Mouse (Mus musculus): ENCODE results near the gene Tor3a. TPM values are rescaled to one million over a fixed set of nuclear protein-coding genes. Genes with fewer than 3 reads are reported as not detected.
A peak's percentile ranks its signal among the peaks of the same experiment; 100 is the strongest.

The Tor3a gene
- polyA plus RNA-seq, 1 experiment: 12.7 TPM

GRCm38 (mm10) chr1:156605940-156606339 lies 68.2 kb downstream of the Tor3a start:
- H3K36me3 ChIP-seq (ENCODE audit: control insufficient read depth, insufficient read depth, low read length): no peaks in the 10 kb centered on the region
- no peak for TF ChIP-seq CTCF (conservative IDR thresholded peaks at IDR 0.05; ENCODE audit: insufficient read depth, insufficient read length, low read depth, low read length)
- no peak for TF ChIP-seq POLR2A (IDR thresholded peaks at IDR 0.05; ENCODE audit: low read depth, low read length)
- no peak overlapping the region for H3K27ac ChIP-seq (ENCODE audit: insufficient read depth, low read depth, low read length)
- DNase-seq: no peak
- 51% methylated on average over 2 of the region's 2 CpGs for WGBS
- H3K4me3 ChIP-seq (ENCODE audit: insufficient read depth, low read depth, low read length): no peak overlapping the region
- H3K27me3 ChIP-seq (replicated peaks; ENCODE audit: control insufficient read depth, insufficient read depth, low read length): no peaks in the 10 kb centered on the region
- peaks cover 8% of the 10 kb centered on the region; the same call in 1 of the 2 replicates for H3K4me1 ChIP-seq (ENCODE audit: control insufficient read depth, insufficient read depth, low read length)

- DNase-seq: peak; percentile 55
- 58% methylated on average over 12 of the region's 12 CpGs for WGBS
- Histone ChIP-seq H3K36me3 (ENCODE audit: control insufficient read depth, insufficient read depth, low read length) (no peaks in the 10 kb centered on the region), H3K4me3 (ENCODE audit: insufficient read depth, low read depth, low read length) (no peak overlapping the region), H3K27me3 (replicated peaks; ENCODE audit: control insufficient read depth, insufficient read depth, low read length) (no peaks in the 10 kb centered on the region), H3K4me1 (ENCODE audit: control insufficient read depth, insufficient read depth, low read length) (peaks cover 8% of the 10 kb centered on the region; the same call in 1 of the 2 replicates), H3K27ac (ENCODE audit: insufficient read depth, low read depth, low read length) (no peak overlapping the region)
- TF ChIP-seq CTCF (conservative IDR thresholded peaks at IDR 0.05; ENCODE audit: insufficient read depth, insufficient read length, low read depth, low read length) (no peak), POLR2A (IDR thresholded peaks at IDR 0.05; ENCODE audit: low read depth, low read length) (no peak)
Observed at GRCm38 (mm10) chr1:156605094-156605866, 68.9 kb downstream of the Tor3a start.

Other genes with a start within 250 kb of the Tor3a start
- 21.8 and 22.3 TPM in 2 replicates for gene Soat1, start 200.0 kb downstream of the Tor3a start, polyA plus RNA-seq (2012; rRNA removed)
- 9.2 and 13.2 TPM in 2 replicates for gene Gm10031, start 150.3 kb downstream of the Tor3a start, polyA plus RNA-seq (2012; rRNA removed)
- 6.3 and 7.5 TPM in 2 replicates for gene Abl2, start 115.6 kb downstream of the Tor3a start, polyA plus RNA-seq (2012; rRNA removed)
- 42.2 and 43.6 TPM in 2 replicates for gene Fam20b, start 44.7 kb upstream of the Tor3a start, polyA plus RNA-seq (2012; rRNA removed)
- gene Angptl1, start 164.2 kb upstream of the Tor3a start, polyA plus RNA-seq (2012; rRNA removed): 0.49 and 0.75 TPM in 2 replicates

Measured in kidney, adult 2 months (tissue).